Mouse (Mus musculus) gastrocnemius, postnatal 36 days (tissue): ENCODE measurements around the gene Xpot. TPM values are rescaled to one million over a fixed set of nuclear protein-coding genes. Genes with fewer than 3 reads are reported as not detected.

ENCODE experiments used
- DNase-seq, 2 experiments: peaks; one replicate each; pipeline ENCODE4 v3.0.0; 2022
- intact Hi-C: fragments of 180-260 bp; cut with DNase I; formaldehyde crosslinking; loops from one replicate; pipeline ENCODE4 v1.15.1; 2025
- total RNA-seq, 2 experiments: library from RNA; stranded (reverse); gene quantifications; 2 replicates each; pipeline ENCODE4 v1.2.3; 2021

Xpot gene
- total RNA-seq, 2 experiments from 2014 or later = 19.1 to 19.3 TPM

- no peak for DNase-seq
- intact Hi-C loops = loop anchor here (5.0 kb wide), 1 partner anchor 36 kb away; the partner anchor contains the start of gene Tbk1
Measured at GRCm38 (mm10) chr10:121623670-121624069, 2.5 kb downstream of the Xpot start.

- no peak for DNase-seq
- intact Hi-C loops = loop anchor here (5.0 kb wide), 1 partner anchor 35 kb away; the partner anchor contains the start of gene Tbk1
Measured at GRCm38 (mm10) chr10:121622431-121622830, 3.7 kb downstream of the Xpot start.

GRCm38 (mm10) chr10:121615935-121616334 lies 10.2 kb downstream of the Xpot start:
- no peak for DNase-seq
- intact Hi-C loops = no loop called here

GRCm38 (mm10) chr10:121615146-121615870 lies 10.8 kb downstream of the Xpot start:
- intact Hi-C loops = no loop called here
- no peak for DNase-seq

- no peak for DNase-seq
- intact Hi-C loops = no loop called here
Measured at GRCm38 (mm10) chr10:121613570-121613969, 12.6 kb downstream of the Xpot start.

- intact Hi-C loops = no loop called here
- DNase-seq = no peak
Measured at GRCm38 (mm10) chr10:121612448-121612847, 13.7 kb downstream of the Xpot start.

GRCm38 (mm10) chr10:121611587-121611986 lies 14.5 kb downstream of the Xpot start:
- intact Hi-C loops = no loop called here
- no peak for DNase-seq

- DNase-seq = no peak
- intact Hi-C loops = no loop called here
Measured at GRCm38 (mm10) chr10:121608177-121608576, 18.0 kb downstream of the Xpot start.

- intact Hi-C loops = loop anchor here (5.0 kb wide), 1 partner anchor 47 kb away; no protein-coding TSS in a partner anchor
- DNase-seq = no peak
Measured at GRCm38 (mm10) chr10:121604632-121605344, 21.3 kb downstream of the Xpot start.

- DNase-seq = no peak
- intact Hi-C loops = loop anchor here (5.0 kb wide), 1 partner anchor 46 kb away; no protein-coding TSS in a partner anchor
Measured at GRCm38 (mm10) chr10:121603556-121603955, 22.6 kb downstream of the Xpot start.

- intact Hi-C loops = loop anchor here (5.0 kb wide), 1 partner anchor 44 kb away; no protein-coding TSS in a partner anchor
- no peak for DNase-seq
Measured at GRCm38 (mm10) chr10:121601272-121601671, 24.9 kb downstream of the Xpot start.

- intact Hi-C loops = no loop called here
Measured at GRCm38 (mm10) chr10:121596580-121596979, 29.6 kb downstream of the Xpot start.

GRCm38 (mm10) chr10:121591106-121591505 lies 35.0 kb downstream of the Xpot start:
- intact Hi-C loops = no loop called here
- no peak for DNase-seq

More at GRCm38 (mm10) chr10:121596580-121596979, 29.6 kb downstream of the Xpot start:
- no peak for DNase-seq

GRCm38 (mm10) chr10:121587371-121587840 lies 38.7 kb downstream of the Xpot start:
- intact Hi-C loops = loop anchor here (5.0 kb wide), 1 partner anchor 35 kb away; no protein-coding TSS in a partner anchor
- DNase-seq = no peak

GRCm38 (mm10) chr10:121586675-121587370 lies 39.3 kb downstream of the Xpot start, which contains the start of gene Tbk1:
Tbk1 (minus strand) TSS chr10:121586787.
- peak; percentile 85 to 91 for DNase-seq
- intact Hi-C loops = loop anchor here (5.0 kb wide), 1 partner anchor 35 kb away; no protein-coding TSS in a partner anchor

- intact Hi-C loops = loop anchor here (5.0 kb wide), 1 partner anchor 36 kb away; no protein-coding TSS in a partner anchor
- DNase-seq = no peak
Measured at GRCm38 (mm10) chr10:121585791-121586642, 40.1 kb downstream of the Xpot start.

- no peak for DNase-seq
- intact Hi-C loops = loop anchor here (5.0 kb wide), 1 partner anchor 37 kb away; no protein-coding TSS in a partner anchor
Measured at GRCm38 (mm10) chr10:121585056-121585790, 40.9 kb downstream of the Xpot start.

GRCm38 (mm10) chr10:121584033-121584432 lies 42.1 kb downstream of the Xpot start:
- DNase-seq = no peak
- intact Hi-C loops = no loop called here

GRCm38 (mm10) chr10:121583016-121583415 lies 43.1 kb downstream of the Xpot start:
- intact Hi-C loops = no loop called here
- no peak for DNase-seq
